Mouse (Mus musculus): Measurements from ENCODE around the gene Tmem129.

DNA sequence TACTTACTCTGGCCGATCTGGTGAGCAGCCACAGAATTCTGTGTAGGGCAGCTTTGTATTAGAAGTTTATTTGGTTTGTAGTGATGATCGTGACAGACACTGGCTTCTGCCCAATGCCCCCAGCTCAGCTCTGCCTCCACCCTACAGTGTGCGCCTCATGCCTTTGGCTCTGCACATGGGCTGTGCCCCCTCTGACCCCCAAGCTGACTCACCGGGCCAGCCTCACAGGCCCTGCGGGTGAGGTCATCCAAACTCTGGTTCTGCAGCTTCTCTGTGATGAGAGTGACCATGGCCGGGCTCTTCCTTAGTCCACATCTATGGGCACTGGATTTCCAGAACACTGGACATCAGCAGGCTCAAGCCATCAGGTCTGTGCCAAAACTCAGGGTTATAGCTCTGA is 43.8 kb downstream of the Tmem129 start:
- TF ChIP-seq CTCF (IDR thresholded peaks at IDR 0.05; ENCODE audit: borderline replicate concordance, insufficient read depth, low read length) = no peak
- no peak for TF ChIP-seq POLR2A (IDR thresholded peaks at IDR 0.05; ENCODE audit: low read depth, low read length)

Data from embryonic fibroblast, embryonic 13.5 days (primary cell).